Mouse (Mus musculus) activated CD4-positive, CD25-positive, alpha-beta regulatory T cell, adult 4 months (primary cell): ENCODE data around the gene Mtmr1. TPM values are rescaled to one million over a fixed set of nuclear protein-coding genes. Genes with fewer than 3 reads are reported as not detected.
A peak's percentile ranks its signal among the peaks of the same experiment; 100 is the strongest.
"Not testable (repeated sequence)": the region's sequence is repeated elsewhere in the genome, so short reads cannot be mapped to it uniquely, and the experiment has no call there.

Source experiments
- ATAC-seq: one replicate; pipeline ENCODE4 v1.8.0; 2017
- polyA plus RNA-seq, 2 experiments: library from polyadenylated mRNA; unstranded; fragments of 100-300 nt; shearing (Covaris generic); gene quantifications; one replicate each; pipeline ENCODE4 v1.2.1; 2017

Mtmr1 gene
- polyA plus RNA-seq = 10 to 100 TPM in 1 of 2 experiments, 1 to 10 TPM in 1; 5.4 to 10.1 TPM

GRCm38 (mm10) chrX:71364554-71364991 lies at the start of gene Mtmr1:
TSS of gene Mtmr1 (plus strand) at chrX:71364760.
- peak; percentile 58 for ATAC-seq

DNA sequence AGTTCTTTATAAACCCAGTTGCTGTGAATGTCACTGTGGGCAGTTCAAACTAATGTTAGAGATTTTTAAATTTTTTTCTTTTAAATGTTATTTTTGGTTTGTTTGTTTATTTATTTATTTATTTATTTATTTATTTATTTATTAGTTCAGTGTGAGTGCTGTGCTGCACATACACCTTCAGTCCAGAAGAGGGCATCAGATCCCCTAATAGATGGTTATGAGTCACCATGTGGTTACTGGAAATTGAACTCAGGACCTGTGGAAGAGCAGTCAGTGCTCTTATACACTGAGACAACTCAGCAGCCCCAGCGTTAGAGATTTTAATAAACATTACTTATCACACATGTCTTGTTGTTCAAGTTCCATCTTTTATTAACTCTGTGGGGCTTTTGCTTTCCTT lies 12.5 kb upstream of the Mtmr1 start:
- ATAC-seq = peak; percentile 73

DNA sequence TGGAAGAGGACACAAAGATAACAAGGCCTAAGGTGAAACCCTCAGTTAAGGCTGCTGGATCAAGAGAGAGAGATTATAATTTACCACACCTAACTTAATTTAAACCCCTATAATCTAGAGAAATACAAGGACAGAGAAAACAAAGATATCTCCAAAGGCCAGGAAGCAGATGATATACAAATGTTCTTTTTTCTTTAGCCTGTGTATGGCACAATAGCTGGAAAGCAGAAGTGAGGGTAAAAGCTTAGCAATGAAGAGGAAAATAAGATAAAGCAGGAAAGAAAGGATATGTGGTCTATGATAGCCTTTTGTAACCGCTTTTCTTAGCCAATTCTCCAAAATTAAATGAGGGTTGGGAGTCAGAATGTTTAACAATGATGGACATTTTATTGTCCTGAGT lies 9.2 kb upstream of the Mtmr1 start:
- no peak for ATAC-seq

- ATAC-seq = not testable (repeated sequence)
These were observed 2.8 kb upstream of the Mtmr1 start for GRCm38 (mm10) chrX:71361793-71362192.

DNA sequence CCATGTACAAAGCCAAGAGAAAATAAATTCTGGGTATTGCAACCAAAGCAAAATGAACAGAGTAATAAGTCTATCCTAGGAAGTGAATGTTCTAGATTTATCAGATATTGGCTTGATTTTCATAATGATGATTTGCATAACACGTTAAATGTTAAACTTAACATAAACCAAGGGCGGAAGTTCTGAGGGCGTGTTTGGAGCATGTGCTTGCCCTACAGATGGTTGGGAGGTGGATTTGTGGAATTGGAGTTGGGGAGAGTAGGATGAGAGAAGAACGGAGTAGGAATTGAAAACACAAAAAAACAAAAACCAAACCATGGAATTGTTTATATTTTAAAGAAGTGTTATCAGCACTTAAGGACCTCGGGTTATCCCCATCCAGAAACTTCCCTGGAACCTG lies 498 bp upstream of the Mtmr1 start:
- ATAC-seq = no peak

GRCm38 (mm10) chrX:71365011-71365410 lies 451 bp downstream of the Mtmr1 start:
- no peak for ATAC-seq

DNA sequence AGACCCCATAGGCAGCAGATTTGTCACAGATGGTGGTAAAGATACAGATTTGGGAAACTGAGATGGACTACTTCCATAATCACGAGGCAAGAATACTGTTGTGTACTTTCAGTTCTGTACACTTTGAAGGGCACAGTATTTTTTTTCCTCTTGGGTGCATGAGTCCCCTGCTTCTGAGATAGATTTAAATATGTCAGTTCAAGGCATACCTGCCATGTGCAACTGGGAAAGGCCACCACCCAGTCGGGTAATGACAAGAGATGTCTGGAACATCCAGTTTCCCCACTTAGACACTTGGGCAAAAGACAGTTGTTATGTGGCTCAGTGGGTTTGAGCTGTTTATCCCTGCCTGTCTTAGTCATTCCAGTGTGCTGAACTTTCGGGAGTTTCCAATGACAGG lies 950 bp downstream of the Mtmr1 start:
- peak; percentile 21 for ATAC-seq

DNA sequence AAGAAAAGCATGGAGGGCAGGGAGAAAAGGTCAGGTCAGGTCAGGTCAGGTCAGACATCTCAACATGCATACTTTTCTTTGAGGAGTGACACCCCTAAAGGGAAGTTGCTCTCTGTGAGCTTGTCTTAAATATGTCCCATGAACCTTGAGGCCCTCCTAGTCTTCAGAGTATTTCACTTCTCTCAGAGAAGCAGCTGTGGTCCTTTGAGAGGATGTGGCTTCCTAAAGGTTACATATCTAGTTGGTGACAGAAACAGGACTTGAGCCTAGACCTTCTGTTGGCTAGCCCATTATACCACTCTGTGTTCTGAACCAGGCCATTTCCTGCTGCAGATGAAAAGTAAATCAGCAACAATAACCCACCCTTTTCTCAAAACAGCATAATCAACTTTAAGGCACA lies 2.4 kb downstream of the Mtmr1 start:
- peak; percentile 54 for ATAC-seq

GRCm38 (mm10) chrX:71376781-71377180 lies 12.2 kb downstream of the Mtmr1 start:
- ATAC-seq = no peak

GRCm38 (mm10) chrX:71378435-71378834 lies 13.9 kb downstream of the Mtmr1 start:
- ATAC-seq = peak; percentile 96

GRCm38 (mm10) chrX:71381571-71381970 lies 17.0 kb downstream of the Mtmr1 start:
- ATAC-seq = peak; percentile 70

DNA sequence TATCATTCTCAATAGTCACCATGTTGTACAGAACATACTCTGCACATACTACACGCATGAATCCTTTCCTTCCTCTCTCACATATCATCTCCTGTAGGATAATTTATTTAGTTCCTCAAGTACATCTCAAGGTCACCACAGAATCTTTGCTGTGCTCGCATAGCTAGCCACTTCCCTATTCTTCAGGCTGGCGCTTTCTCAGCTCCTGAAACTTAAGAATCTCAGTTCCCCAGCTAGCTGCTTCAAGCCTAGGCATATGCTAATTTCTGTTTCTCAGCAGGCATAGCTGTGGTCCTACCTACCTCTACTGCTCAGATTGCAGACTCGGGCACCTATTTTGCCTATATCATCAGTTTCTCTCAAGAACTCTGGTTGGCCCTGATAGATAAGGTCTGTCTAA lies 31.8 kb downstream of the Mtmr1 start:
- no peak for ATAC-seq

DNA sequence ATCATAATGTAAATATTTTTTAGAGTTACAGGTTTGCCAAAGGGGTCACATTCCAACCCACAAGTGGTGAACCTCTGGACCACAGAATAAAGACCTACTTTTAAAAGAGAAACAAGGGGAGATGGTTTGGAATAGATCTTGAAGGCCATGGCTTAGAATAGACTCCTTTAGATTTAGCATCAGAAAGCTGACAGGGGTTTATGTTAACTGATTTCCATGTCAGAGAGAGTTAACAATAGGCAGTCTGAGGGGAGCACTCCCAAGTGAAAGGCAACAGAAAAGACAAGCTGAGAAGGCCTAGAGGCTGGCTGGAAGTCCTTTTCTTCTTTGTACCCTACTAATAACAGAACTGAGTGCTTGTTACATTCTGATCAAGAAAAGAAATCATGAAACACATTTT lies 41.7 kb downstream of the Mtmr1 start:
- ATAC-seq = no peak

GRCm38 (mm10) chrX:71408386-71408785 lies 43.8 kb downstream of the Mtmr1 start:
- no peak for ATAC-seq

DNA sequence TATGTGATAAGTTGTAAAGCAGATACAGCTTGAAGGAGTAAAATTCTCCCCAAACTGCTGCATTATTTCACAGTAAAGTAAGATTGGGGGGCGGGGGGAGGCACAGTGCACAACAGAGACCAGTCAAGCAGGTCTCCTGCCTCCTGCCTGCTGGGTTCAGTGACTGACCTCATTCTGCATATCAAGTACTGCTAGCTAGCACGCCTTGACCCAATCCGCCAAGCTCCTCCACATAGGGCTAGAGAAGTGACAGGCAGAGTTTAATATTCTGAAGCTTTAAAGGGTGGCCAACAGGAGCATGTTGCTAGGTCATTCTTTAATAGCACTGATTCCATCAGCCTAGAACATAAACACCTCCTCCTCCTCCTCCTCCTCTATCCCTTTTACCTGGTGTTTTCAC lies 48.2 kb downstream of the Mtmr1 start:
- ATAC-seq = no peak

DNA sequence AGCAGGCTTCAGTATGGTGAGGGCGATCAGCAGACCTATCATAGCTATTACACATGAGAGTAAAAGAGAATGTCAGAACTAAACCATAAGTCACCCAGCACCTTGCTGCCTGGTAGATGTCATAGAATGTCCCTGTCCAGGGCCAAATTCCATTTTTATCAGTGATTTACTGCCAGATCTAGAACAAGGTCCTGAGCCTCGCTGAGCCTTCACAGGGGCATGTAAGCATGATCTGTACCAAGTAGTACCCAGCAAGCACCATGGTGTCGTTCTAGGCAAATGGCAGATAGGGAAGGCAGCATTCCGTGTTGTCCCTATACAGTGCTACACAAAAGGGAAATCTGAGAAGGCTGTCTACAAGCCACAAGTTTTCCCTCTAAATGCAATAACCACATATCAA lies 49.1 kb downstream of the Mtmr1 start:
- no peak for ATAC-seq

- ATAC-seq = no peak
These were observed 60.3 kb downstream of the Mtmr1 start for GRCm38 (mm10) chrX:71424852-71425251.

DNA sequence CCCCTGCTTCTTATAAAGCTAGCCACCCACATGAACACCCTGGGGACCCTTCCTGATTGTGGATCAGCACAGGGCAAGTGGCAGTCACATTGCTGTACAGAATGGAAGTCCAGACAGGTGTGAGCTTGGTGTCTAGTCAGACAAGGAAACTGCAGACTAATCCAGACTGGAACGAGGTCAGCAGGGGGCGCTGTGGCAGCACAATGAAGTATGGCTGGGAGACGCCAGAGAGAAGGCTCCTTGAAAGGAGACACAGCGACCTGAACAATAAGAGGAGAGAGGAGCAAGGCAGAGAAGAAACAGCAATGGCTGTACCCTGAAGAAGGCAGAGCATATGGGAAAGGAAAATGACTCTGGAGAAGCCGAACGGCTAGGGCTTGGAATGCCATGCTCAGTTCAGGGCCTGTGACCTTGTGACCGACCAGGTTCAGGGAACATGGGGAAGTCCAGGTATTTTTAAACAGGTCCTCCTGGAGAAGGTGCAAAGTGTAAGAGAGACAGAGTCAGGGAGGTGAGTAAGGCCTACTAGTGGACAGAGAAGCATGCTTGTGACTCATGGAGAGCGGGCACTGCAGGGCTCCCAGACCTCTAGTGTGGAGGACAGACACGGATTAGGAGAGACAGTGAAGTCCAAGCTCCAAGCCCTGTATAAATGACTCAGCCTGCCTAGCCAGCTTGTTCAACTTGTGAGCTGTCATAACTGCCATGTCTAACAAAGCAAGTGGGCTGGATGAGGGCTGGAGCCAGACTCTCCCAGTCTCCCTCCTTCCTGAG lies 61.4 kb downstream of the Mtmr1 start:
- peak; percentile 76 for ATAC-seq

DNA sequence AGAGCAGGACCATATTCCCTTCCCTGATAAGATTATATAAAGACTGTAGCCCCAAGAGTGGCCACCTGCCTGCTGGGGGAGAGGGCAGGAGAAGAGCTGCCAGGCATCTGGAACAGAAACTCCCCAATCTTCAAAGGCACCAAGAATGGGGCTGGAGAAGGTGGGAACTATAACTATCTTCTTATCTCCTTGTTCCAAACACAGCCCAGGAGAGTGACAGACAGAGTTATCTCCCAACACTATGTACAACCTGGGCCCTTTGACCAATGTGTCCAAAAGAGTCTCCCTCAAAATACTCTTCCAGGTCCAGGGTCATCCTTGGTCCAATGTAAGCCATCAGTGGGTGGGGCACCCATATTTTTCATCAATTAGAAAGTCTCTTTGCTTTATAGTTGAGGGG lies 62.9 kb downstream of the Mtmr1 start:
- no peak for ATAC-seq

- no peak for ATAC-seq
These were observed 66.3 kb downstream of the Mtmr1 start for GRCm38 (mm10) chrX:71430900-71431299.

- no peak for ATAC-seq
These were observed 69.9 kb downstream of the Mtmr1 start for GRCm38 (mm10) chrX:71434448-71434847.

- no peak for ATAC-seq
These were observed 70.3 kb downstream of the Mtmr1 start for GRCm38 (mm10) chrX:71434860-71435259.

- no peak for ATAC-seq
These were observed 71.0 kb downstream of the Mtmr1 start for GRCm38 (mm10) chrX:71435542-71435941.

DNA sequence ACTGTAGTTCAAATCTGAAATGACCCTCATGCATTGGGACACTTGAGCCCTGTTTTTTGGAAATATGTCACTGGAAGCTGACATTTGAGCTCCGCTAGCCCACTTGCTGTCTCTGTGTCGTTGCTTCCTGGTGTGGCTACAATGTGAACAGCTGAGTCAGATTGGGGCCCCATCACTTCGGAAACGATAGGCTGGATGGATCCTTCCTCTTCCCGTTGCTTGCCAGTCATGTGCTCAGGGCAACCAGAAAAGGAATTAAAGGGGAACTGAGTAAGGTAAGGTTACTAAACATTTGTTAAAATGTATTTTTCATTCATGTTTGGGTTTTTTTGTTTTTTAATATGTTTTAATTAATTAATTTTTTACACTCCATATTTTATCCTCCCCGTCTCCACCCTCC lies 74.9 kb downstream of the Mtmr1 start:
- no peak for ATAC-seq

DNA sequence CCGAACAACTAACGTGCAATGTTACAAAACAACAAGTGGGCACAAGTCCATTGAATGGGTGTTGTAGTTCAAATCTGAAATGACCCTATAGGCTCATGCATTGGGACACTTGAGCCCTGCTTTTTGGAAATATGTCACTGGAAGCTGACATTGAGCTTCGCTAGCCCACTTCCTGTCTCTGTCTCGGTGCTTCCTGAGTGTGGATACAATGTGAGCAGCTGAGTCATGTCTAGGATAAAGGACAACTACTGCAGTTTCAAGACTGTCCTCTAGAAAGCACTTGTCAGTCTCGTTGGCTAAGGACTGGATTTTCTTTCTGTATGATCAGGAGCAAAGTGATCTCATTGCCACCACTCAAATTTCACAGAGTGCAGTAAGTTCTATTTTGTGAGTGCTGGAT lies 78.4 kb downstream of the Mtmr1 start:
- no peak for ATAC-seq
